Mouse (Mus musculus): ENCODE results near the gene Nme1. TPM values are rescaled to one million over a fixed set of nuclear protein-coding genes. Genes with fewer than 3 reads are reported as not detected.

The Nme1 gene
- total and polyA plus RNA-seq, 2 experiments from 2014 or later: 17.2 to 56.1 TPM

DNA sequence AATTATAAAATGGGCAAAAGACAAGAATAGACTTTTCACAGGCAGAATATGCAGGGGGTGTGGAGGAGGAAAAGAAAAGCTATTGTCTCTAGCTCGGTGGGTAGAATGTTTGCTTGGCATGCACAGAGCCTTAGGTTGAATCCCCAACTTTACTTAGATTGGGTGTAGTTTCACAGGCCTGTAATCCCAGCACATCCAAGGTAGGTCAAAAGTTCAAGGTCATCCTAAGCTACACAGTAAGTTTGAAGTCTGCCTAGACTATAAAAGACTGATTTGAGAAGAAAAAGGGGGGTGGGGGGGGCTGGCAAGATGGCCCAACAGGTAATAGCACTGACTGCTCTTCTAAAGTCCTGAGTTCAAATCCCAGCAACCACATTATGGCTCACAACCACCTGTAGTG is 1.5 kb upstream of the Nme1 start:
- peaks cover 10% of the 10 kb centered on the region for H3K36me3 ChIP-seq (replicated peaks; ENCODE audit: control insufficient read depth, insufficient read depth, low read length)
- no peak for TF ChIP-seq EP300 (IDR thresholded peaks at IDR 0.05; ENCODE audit: low read depth)
- TF ChIP-seq CTCF (IDR thresholded peaks at IDR 0.05; ENCODE audit: low read depth): no peak
- H3K4me2 ChIP-seq (ENCODE audit: low read depth, low read length): no peak overlapping the region
- no peak for ATAC-seq (ENCODE audit: insufficient read depth, low read depth)
- no peaks in the 10 kb centered on the region for H3K9me3 ChIP-seq (replicated peaks; ENCODE audit: control insufficient read depth, low read length)
- peaks cover 6% of the 10 kb centered on the region; the same call in 1 of the 2 replicates for H3K4me1 ChIP-seq (ENCODE audit: control insufficient read depth, insufficient read depth)
- DNase-seq (ENCODE audit: low spot score): no peak
- no peak overlapping the region for H3K4me3 ChIP-seq (ENCODE audit: low read depth, low read length)
- no peaks in the 10 kb centered on the region for H3K27me3 ChIP-seq (ENCODE audit: control insufficient read depth, insufficient read depth, low read length)
- no peak overlapping the region for H3K27ac ChIP-seq (ENCODE audit: low read depth)
- WGBS: 74% methylated on average over 1 of the region's 1 CpGs
- H3K9ac ChIP-seq (replicated peaks; ENCODE audit: low read depth, low read length): no peak overlapping the region

- TF ChIP-seq CTCF (IDR thresholded peaks at IDR 0.05; ENCODE audit: low read depth) (no peak), EP300 (IDR thresholded peaks at IDR 0.05; ENCODE audit: low read depth) (no peak)
- H3K36me3 ChIP-seq (replicated peaks; ENCODE audit: control insufficient read depth, insufficient read depth, low read length): peaks cover 16% of the 10 kb centered on the region
- H3K9me3 ChIP-seq (replicated peaks; ENCODE audit: control insufficient read depth, low read length): no peaks in the 10 kb centered on the region
- ATAC-seq (ENCODE audit: insufficient read depth, low read depth) (no peak), DNase-seq (ENCODE audit: low spot score) (no peak)
- H3K27ac ChIP-seq (ENCODE audit: low read depth): 0 out of 2 replicates have a peak overlapping the region, but pooled peaks have one; percentile 72
- 90% methylated on average over 6 of the region's 6 CpGs for WGBS
- 0 out of 2 replicates have a peak overlapping the region, but pooled peaks have one; percentile 48 for H3K4me2 ChIP-seq (ENCODE audit: low read depth, low read length)
- H3K4me3 ChIP-seq (ENCODE audit: low read depth, low read length): no peak overlapping the region
- no peak overlapping the region for H3K9ac ChIP-seq (replicated peaks; ENCODE audit: low read depth, low read length)
- peaks cover 6% of the 10 kb centered on the region; the same call in 1 of the 2 replicates for H3K4me1 ChIP-seq (ENCODE audit: control insufficient read depth, insufficient read depth)
- H3K27me3 ChIP-seq (ENCODE audit: control insufficient read depth, insufficient read depth, low read length): no peaks in the 10 kb centered on the region
These were observed 850 bp upstream of the Nme1 start for GRCm38 (mm10) chr11:93969171-93969570.

DNA sequence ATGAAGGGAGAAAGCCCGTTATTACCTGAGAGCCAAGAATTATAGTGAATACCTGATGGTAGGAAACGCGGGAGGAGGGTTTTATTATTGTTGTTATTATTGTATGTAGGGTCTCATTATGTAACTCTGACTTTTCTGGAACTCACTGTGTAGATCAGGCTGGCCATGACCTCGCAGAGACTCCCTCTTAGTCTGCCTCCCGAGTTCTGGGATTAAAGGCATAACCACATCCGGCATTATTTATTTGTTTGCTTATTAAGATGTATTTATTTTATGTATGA is 467 bp upstream of the Nme1 start:
- Histone ChIP-seq H3K36me3 (replicated peaks; ENCODE audit: control insufficient read depth, insufficient read depth, low read length) (peaks cover 20% of the 10 kb centered on the region), H3K27me3 (ENCODE audit: control insufficient read depth, insufficient read depth, low read length) (no peaks in the 10 kb centered on the region), H3K9me3 (replicated peaks; ENCODE audit: control insufficient read depth, low read length) (no peaks in the 10 kb centered on the region), H3K4me3 (ENCODE audit: low read depth, low read length) (peak overlapping the region; percentile 79), H3K4me2 (ENCODE audit: low read depth, low read length) (peak overlapping the region; percentile 48), H3K27ac (ENCODE audit: low read depth) (peak overlapping the region; percentile 72), H3K4me1 (ENCODE audit: control insufficient read depth, insufficient read depth) (peaks cover 6% of the 10 kb centered on the region; the same call in 1 of the 2 replicates), H3K9ac (replicated peaks; ENCODE audit: low read depth, low read length) (no peak overlapping the region)
- ATAC-seq (ENCODE audit: insufficient read depth, low read depth) (no peak), DNase-seq (ENCODE audit: low spot score) (no peak)
- WGBS: 35% methylated on average over 6 of the region's 6 CpGs
- TF ChIP-seq CTCF (IDR thresholded peaks at IDR 0.05; ENCODE audit: low read depth) (no peak), EP300 (IDR thresholded peaks at IDR 0.05; ENCODE audit: low read depth) (no peak)

- Histone ChIP-seq H3K4me3 (ENCODE audit: low read depth, low read length) (peak overlapping the region; percentile 79), H3K4me1 (ENCODE audit: control insufficient read depth, insufficient read depth) (peaks cover 6% of the 10 kb centered on the region; the same call in 1 of the 2 replicates), H3K36me3 (replicated peaks; ENCODE audit: control insufficient read depth, insufficient read depth, low read length) (peaks cover 32% of the 10 kb centered on the region), H3K9me3 (replicated peaks; ENCODE audit: control insufficient read depth, low read length) (no peaks in the 10 kb centered on the region), H3K9ac (replicated peaks; ENCODE audit: low read depth, low read length) (peak overlapping the region; percentile 51), H3K27me3 (ENCODE audit: control insufficient read depth, insufficient read depth, low read length) (no peaks in the 10 kb centered on the region), H3K4me2 (ENCODE audit: low read depth, low read length) (peak overlapping the region; percentile 90), H3K27ac (ENCODE audit: low read depth) (peak overlapping the region; percentile 80)
- no peak for ATAC-seq (ENCODE audit: insufficient read depth, low read depth)
- no peak for TF ChIP-seq CTCF (IDR thresholded peaks at IDR 0.05; ENCODE audit: low read depth)
- TF ChIP-seq EP300 (IDR thresholded peaks at IDR 0.05; ENCODE audit: low read depth): no peak
- DNase-seq (ENCODE audit: low spot score): no peak
- 5% methylated on average over 11 of the region's 11 CpGs for WGBS
These were observed 940 bp downstream of the Nme1 start for GRCm38 (mm10) chr11:93967381-93967780.

GRCm38 (mm10) chr11:93965391-93965790 is 2.9 kb downstream of the Nme1 start:
- Histone ChIP-seq H3K4me1 (ENCODE audit: control insufficient read depth, insufficient read depth) (peaks cover 6% of the 10 kb centered on the region; the same call in 1 of the 2 replicates), H3K36me3 (replicated peaks; ENCODE audit: control insufficient read depth, insufficient read depth, low read length) (peaks cover 49% of the 10 kb centered on the region), H3K9ac (replicated peaks; ENCODE audit: low read depth, low read length) (no peak overlapping the region), H3K4me2 (ENCODE audit: low read depth, low read length) (no peak overlapping the region), H3K4me3 (ENCODE audit: low read depth, low read length) (no peak overlapping the region), H3K27me3 (ENCODE audit: control insufficient read depth, insufficient read depth, low read length) (no peaks in the 10 kb centered on the region), H3K27ac (ENCODE audit: low read depth) (no peak overlapping the region), H3K9me3 (replicated peaks; ENCODE audit: control insufficient read depth, low read length) (no peaks in the 10 kb centered on the region)
- ATAC-seq (ENCODE audit: insufficient read depth, low read depth) (no peak), DNase-seq (ENCODE audit: low spot score) (no peak)
- WGBS: 83% methylated on average over 6 of the region's 6 CpGs
- no peak for TF ChIP-seq CTCF (IDR thresholded peaks at IDR 0.05; ENCODE audit: low read depth)
- TF ChIP-seq EP300 (IDR thresholded peaks at IDR 0.05; ENCODE audit: low read depth): no peak

- H3K36me3 ChIP-seq (replicated peaks; ENCODE audit: control insufficient read depth, insufficient read depth, low read length): peaks cover 69% of the 10 kb centered on the region
- DNase-seq (ENCODE audit: low spot score) (no peak), ATAC-seq (ENCODE audit: insufficient read depth, low read depth) (no peak)
- WGBS: 83% methylated on average over 4 of the region's 4 CpGs
- no peak overlapping the region for H3K9ac ChIP-seq (replicated peaks; ENCODE audit: low read depth, low read length)
- peaks cover 6% of the 10 kb centered on the region; the same call in 1 of the 2 replicates for H3K4me1 ChIP-seq (ENCODE audit: control insufficient read depth, insufficient read depth)
- no peak overlapping the region for H3K4me2 ChIP-seq (ENCODE audit: low read depth, low read length)
- no peak overlapping the region for H3K4me3 ChIP-seq (ENCODE audit: low read depth, low read length)
- H3K27me3 ChIP-seq (ENCODE audit: control insufficient read depth, insufficient read depth, low read length): no peaks in the 10 kb centered on the region
- TF ChIP-seq CTCF (IDR thresholded peaks at IDR 0.05; ENCODE audit: low read depth): no peak
- no peak for TF ChIP-seq EP300 (IDR thresholded peaks at IDR 0.05; ENCODE audit: low read depth)
- H3K9me3 ChIP-seq (replicated peaks; ENCODE audit: control insufficient read depth, low read length): no peaks in the 10 kb centered on the region
- no peak overlapping the region for H3K27ac ChIP-seq (ENCODE audit: low read depth)
These were observed 5.3 kb downstream of the Nme1 start for GRCm38 (mm10) chr11:93963013-93963412.

Data from heart, postnatal 0 days (tissue).